Mouse (Mus musculus) MEL (cell line): ENCODE results near the gene Clpb.

Experiments used
- CHD1 ChIP-seq: IDR thresholded peaks from 2 replicates; pipeline ENCODE4 v1.6.1; 2012; ENCODE audit warnings: low read depth, mild to moderate bottlenecking, inconsistent platforms, low read length, improper control_type of control experiment
- CTCF ChIP-seq, 3 experiments: IDR thresholded peaks in 2 of 3; conservative IDR thresholded peaks in 1 of 3; 2 replicates each; pipeline ENCODE4 v1.5.1; 2011 to 2012; ENCODE audit warnings: low read length in 3 of 3, low read depth in 2 of 3, mild to moderate bottlenecking in 2 of 3, improper control_type of control experiment in 1 of 3, inconsistent platforms in 1 of 3, mixed read lengths in 1 of 3, moderate library complexity in 1 of 3; ENCODE audit not compliant: control insufficient read depth in 1 of 3, insufficient read depth in 1 of 3, poor library complexity in 1 of 3, severe bottlenecking in 1 of 3
- ELF1 ChIP-seq: IDR thresholded peaks from 2 replicates; pipeline ENCODE4 v1.6.1; 2014; ENCODE audit warnings: low read depth, mild to moderate bottlenecking, inconsistent platforms, low read length, improper control_type of control experiment, moderate library complexity
- ETS1 ChIP-seq: IDR thresholded peaks from 2 replicates; pipeline ENCODE4 v1.6.1; 2012; ENCODE audit warnings: low read depth, mild to moderate bottlenecking, inconsistent platforms, low read length, improper control_type of control experiment, moderate library complexity
- KAT2A ChIP-seq: conservative IDR thresholded peaks from 2 replicates; pipeline ENCODE4 v1.6.1; 2012; ENCODE audit warnings: low read depth, low read length, improper control_type of control experiment, inconsistent platforms
- MAX ChIP-seq: IDR thresholded peaks from 2 replicates; pipeline ENCODE4 v1.6.1; 2011; ENCODE audit warnings: low read length, improper control_type of control experiment
- MAZ ChIP-seq: IDR thresholded peaks from 2 replicates; pipeline ENCODE4 v1.6.1; 2012; ENCODE audit warnings: low read depth, mild to moderate bottlenecking, inconsistent platforms, low read length, improper control_type of control experiment
- MEF2A ChIP-seq: IDR thresholded peaks from 2 replicates; pipeline ENCODE4 v1.6.1; 2014; ENCODE audit warnings: low read depth, mild to moderate bottlenecking, inconsistent platforms, low read length, improper control_type of control experiment; ENCODE audit not compliant: poor library complexity, insufficient replicate concordance, severe bottlenecking; ENCODE audit errors: extremely low read depth
- MXI1 ChIP-seq: IDR thresholded peaks from 2 replicates; pipeline ENCODE4 v1.6.1; 2011; ENCODE audit warnings: mild to moderate bottlenecking, low read depth, low read length, improper control_type of control experiment
- NRF1 ChIP-seq: IDR thresholded peaks from 2 replicates; pipeline ENCODE4 v1.6.1; 2014; ENCODE audit warnings: low read depth, mild to moderate bottlenecking, inconsistent platforms, low read length, improper control_type of control experiment, moderate library complexity; ENCODE audit not compliant: poor library complexity, insufficient read depth, severe bottlenecking
- POLR2A ChIP-seq, 2 experiments: IDR thresholded peaks; 2 replicates each; pipeline ENCODE4 v1.6.1; 2011 to 2012; ENCODE audit warnings: low read length in 2 of 2, mild to moderate bottlenecking in 2 of 2, control low read depth in 1 of 2, improper control_type of control experiment in 1 of 2, low read depth in 1 of 2, moderate library complexity in 1 of 2; ENCODE audit not compliant: control insufficient read depth in 1 of 2, insufficient read depth in 1 of 2, poor library complexity in 1 of 2
- SIN3A ChIP-seq: IDR thresholded peaks from 2 replicates; pipeline ENCODE4 v1.6.1; 2012; ENCODE audit warnings: low read length, improper control_type of control experiment, inconsistent platforms
- UBTF ChIP-seq: IDR thresholded peaks from 2 replicates; pipeline ENCODE4 v1.6.1; 2012; ENCODE audit warnings: low read depth, mild to moderate bottlenecking, inconsistent platforms, low read length, improper control_type of control experiment, moderate library complexity, borderline replicate concordance; ENCODE audit not compliant: insufficient read depth
- ZC3H11A ChIP-seq: IDR thresholded peaks from 2 replicates; pipeline ENCODE4 v1.6.1; 2012; ENCODE audit warnings: low read depth, mild to moderate bottlenecking, inconsistent platforms, low read length, improper control_type of control experiment

DNA sequence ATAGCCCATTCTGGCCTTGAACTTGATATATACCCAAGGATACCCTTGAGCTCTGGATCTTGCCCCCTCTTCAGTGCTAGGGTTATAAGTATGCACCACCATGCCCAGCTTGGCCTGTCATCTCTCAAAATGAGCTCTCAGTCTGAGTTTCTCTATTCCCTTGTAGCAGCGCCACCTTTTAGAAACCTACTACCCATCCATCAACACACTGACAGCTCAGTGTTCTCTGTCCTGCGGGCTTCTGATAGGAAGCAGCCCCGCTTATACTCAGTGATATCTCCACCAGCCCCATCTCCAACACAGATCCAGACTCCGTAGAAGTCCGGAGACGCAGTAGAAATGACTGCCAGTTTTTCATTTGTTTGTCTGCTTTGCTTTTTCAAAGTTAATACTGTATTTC lies 39.1 kb upstream of the Clpb start:
- TF ChIP-seq NRF1, result no peak
- TF ChIP-seq POLR2A (IDR thresholded peaks at IDR 0.05; ENCODE audit: control insufficient read depth in 1 of 2, insufficient read depth in 1 of 2, low read depth in 1 of 2, low read length in 2 of 2, poor library complexity in 1 of 2), result no peak
- no peak for TF ChIP-seq SIN3A
- no peak for TF ChIP-seq ZC3H11A
- no peak for TF ChIP-seq CTCF (IDR thresholded peaks at IDR 0.05 in 2 of 3, conservative IDR thresholded peaks at IDR 0.05 in 1 of 3; ENCODE audit: control insufficient read depth in 1 of 3, insufficient read depth in 1 of 3, low read depth in 2 of 3, low read length in 3 of 3, poor library complexity in 1 of 3, severe bottlenecking in 1 of 3)
- no peak for TF ChIP-seq MAX
- TF ChIP-seq KAT2A, result no peak
- no peak for TF ChIP-seq UBTF
- no peak for TF ChIP-seq MAZ
- no peak for TF ChIP-seq ELF1
- TF ChIP-seq CHD1, result no peak
- no peak for TF ChIP-seq MXI1
- TF ChIP-seq MEF2A, result no peak
- no peak for TF ChIP-seq ETS1
